Mouse (Mus musculus) spleen, postnatal 4 days (tissue): Measurements from ENCODE around the gene Cacna1i.

Experiments
- DNase-seq, 2 experiments: peaks; one replicate each; pipeline ENCODE4 v3.0.0; 2022; ENCODE audit warnings: low spot score in 2 of 2

The Cacna1i gene

GRCm38 (mm10) chr15:80330276-80330675 lies 43.2 kb downstream of the Cacna1i start:
- DNase-seq = no peak

GRCm38 (mm10) chr15:80334766-80335165 lies 47.7 kb downstream of the Cacna1i start:
- no peak for DNase-seq

- DNase-seq = no peak
Measured at GRCm38 (mm10) chr15:80335196-80335595, 48.2 kb downstream of the Cacna1i start.

- DNase-seq = peak in 1 of 2 experiments; percentile 78
Measured at GRCm38 (mm10) chr15:80340348-80340747, 53.3 kb downstream of the Cacna1i start.

- no peak for DNase-seq
Measured at GRCm38 (mm10) chr15:80342394-80342793, 55.4 kb downstream of the Cacna1i start.

- no peak for DNase-seq
Measured at GRCm38 (mm10) chr15:80343031-80343430, 56.0 kb downstream of the Cacna1i start.

GRCm38 (mm10) chr15:80343731-80344130 lies 56.7 kb downstream of the Cacna1i start:
- no peak for DNase-seq

GRCm38 (mm10) chr15:80346510-80346909 lies 59.5 kb downstream of the Cacna1i start:
- no peak for DNase-seq

- DNase-seq = no peak
Measured at GRCm38 (mm10) chr15:80350431-80350830, 63.4 kb downstream of the Cacna1i start.

- no peak for DNase-seq
Measured at GRCm38 (mm10) chr15:80358798-80359197, 71.8 kb downstream of the Cacna1i start.

- DNase-seq = no peak
Measured at GRCm38 (mm10) chr15:80361780-80362508, 74.9 kb downstream of the Cacna1i start.

- no peak for DNase-seq
Measured at GRCm38 (mm10) chr15:80362509-80363172, 75.6 kb downstream of the Cacna1i start.

GRCm38 (mm10) chr15:80363821-80364715 lies 77.0 kb downstream of the Cacna1i start:
- DNase-seq = no peak

GRCm38 (mm10) chr15:80366899-80367298 lies 79.9 kb downstream of the Cacna1i start:
- DNase-seq = no peak

- no peak for DNase-seq
Measured at GRCm38 (mm10) chr15:80373219-80373964, 86.4 kb downstream of the Cacna1i start.

GRCm38 (mm10) chr15:80374854-80375253 lies 87.8 kb downstream of the Cacna1i start:
- DNase-seq = no peak

- no peak for DNase-seq
Measured at GRCm38 (mm10) chr15:80387185-80387584, 100.1 kb downstream of the Cacna1i start.

- no peak for DNase-seq
Measured at GRCm38 (mm10) chr15:80391791-80392190, 104.8 kb downstream of the Cacna1i start.

GRCm38 (mm10) chr15:80395035-80395434 lies 108.0 kb downstream of the Cacna1i start:
- no peak for DNase-seq

- no peak for DNase-seq
Measured at GRCm38 (mm10) chr15:80399451-80399850, 112.4 kb downstream of the Cacna1i start.

GRCm38 (mm10) chr15:80401387-80401898 lies 114.4 kb downstream of the Cacna1i start:
- DNase-seq = no peak
